Mouse (Mus musculus) fibroblast of lung, adult 2 months (primary cell): Measurements from ENCODE around the gene Zfp445.

Experiments used
- DNase-seq: peaks from one replicate; pipeline ENCODE4 v3.0.0-alpha.2; 2011; ENCODE audit warnings: low read depth

Zfp445 gene

DNA sequence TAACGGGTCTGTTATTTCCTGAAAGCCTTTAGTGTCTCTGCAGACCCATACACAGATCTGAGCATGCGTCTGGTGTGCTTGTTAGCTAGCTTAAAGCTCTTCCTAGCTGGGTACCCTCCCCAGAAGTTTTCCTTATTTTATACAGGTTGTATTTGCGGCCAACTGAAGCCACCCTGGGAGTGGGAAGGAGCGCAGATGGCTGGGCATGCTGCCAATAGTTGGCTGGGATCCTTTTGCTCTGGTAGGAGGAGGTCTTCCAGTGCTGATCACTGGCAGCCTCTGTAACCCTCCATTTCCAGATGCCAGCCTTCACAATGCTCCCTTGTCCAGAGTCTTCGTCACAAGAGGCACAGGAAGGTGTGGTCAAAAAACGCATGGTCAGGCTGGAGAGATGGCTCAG is 29.0 kb downstream of the Zfp445 start:
- DNase-seq, result peak; percentile 51

DNA sequence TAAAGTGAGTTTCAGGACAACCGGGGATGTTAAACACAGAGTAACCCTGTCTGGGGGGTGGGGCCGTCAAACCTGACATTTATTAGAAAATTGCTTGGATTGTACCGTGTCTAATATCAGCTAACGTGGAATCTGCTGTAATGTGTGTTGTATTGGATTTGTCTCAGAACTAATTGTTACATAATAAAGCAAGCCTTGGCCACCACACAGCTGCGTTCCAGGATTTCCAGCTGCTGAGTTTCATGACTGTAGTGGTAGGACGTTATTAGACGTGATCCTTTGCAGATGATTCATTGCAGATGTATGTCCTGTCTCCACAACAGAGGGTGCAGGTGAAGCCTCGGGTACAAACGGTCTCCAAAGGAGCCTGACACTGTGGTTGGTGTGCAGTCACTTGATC is 29.7 kb downstream of the Zfp445 start:
- peak; percentile 8 for DNase-seq

DNA sequence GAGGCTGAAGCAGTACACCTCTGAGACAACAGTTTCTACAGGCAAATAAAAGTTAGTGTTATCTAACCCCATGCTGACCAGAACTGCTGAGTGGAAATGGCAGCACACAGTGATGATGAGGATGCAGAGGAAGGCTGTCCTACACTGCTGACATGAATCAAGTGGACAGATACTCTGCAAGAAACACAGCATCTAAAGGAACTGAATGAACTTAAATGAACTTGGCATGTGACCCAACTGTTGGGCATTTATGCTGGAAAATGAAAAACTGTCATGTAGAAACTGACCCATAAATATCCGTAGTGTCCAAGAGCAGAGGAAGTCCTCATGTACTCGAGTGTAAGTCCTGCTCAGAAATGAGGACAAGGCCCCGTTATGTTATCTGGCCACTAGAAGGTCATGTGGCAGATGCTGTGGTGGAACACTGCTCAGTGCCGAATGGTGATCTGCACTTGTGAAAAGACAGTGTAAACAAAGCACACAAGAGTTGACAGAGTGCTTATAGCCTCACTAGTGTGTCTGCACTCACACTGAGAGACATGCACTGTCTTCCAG is 35.9 kb downstream of the Zfp445 start:
- DNase-seq, result no peak

DNA sequence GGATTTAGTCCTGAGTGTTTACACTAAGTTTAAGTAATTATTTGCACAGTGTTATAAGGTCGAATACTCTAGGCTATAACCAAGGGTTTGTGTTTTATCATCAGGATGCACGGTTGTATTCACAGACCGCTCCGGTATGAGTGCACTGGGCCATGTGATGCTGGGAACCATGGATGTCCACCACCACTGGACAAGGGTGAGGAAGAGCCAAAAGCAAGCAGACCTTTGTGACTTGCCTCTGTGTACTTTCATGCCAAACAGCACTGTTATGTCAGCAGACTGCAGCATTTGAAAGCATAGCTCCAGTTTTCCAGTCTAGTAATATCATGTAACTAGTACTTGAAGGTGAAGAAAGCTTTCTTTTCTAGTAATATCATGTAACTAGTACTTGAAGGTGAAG is 39.1 kb downstream of the Zfp445 start:
- DNase-seq, result no peak

DNA sequence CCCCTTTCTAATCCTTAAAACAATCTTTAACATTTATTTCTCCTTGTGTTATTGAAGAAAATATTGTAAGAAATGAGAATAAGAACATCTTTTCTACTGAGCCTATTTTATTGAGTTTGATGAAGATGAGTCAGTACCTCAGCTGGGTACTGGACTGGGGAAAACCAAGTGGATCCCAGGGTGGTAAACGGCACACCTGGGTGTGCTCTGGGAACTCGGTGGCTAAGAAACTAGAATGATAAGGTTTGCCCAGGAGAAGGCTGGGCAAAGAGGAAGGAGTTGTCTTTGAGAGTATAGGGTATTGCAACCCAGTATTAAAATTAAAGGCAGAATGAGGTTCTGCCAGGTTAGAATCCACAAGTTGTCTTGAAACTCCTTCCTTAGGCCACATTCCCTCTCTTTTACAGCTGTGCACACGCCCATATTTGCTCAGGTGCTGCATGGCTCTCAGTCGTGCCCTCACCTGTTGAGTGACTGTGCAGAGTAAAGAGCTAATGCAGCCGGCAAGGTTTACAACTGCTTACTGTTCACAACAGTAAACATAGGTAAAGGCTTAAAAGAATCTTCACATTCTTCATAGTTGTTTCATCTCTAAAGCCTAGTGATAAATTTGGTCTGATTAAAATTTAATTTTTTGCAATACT is 42.3 kb downstream of the Zfp445 start:
- no peak for DNase-seq

DNA sequence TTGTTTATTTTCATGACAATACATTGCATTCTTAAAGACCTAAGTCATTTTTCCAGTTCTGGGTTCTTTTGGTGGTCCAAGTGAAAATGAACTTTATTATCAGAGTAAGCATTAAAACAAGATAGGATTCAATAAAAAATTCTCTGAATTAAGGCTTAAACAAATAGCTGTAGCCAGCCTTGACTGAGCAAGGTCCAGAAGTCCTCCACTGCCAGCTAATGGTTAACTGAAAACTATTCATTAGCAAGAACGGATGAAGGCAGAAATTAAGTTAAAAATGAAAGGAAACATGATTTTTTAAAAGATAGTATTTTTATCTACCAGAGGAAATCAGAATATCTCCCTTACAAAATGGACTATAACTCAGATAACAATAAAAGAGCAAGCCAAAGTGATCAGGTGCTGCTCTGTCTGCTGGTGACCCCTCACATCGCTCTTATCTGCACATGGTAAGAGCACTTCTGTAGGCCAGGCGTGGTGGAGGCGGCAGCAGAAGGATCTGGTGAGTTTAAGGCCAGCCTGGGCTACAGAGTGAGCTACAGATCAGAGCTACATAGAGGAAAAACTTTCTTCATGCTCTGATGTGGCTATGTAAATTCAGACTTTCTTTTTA is 50.5 kb downstream of the Zfp445 start:
- no peak for DNase-seq

DNA sequence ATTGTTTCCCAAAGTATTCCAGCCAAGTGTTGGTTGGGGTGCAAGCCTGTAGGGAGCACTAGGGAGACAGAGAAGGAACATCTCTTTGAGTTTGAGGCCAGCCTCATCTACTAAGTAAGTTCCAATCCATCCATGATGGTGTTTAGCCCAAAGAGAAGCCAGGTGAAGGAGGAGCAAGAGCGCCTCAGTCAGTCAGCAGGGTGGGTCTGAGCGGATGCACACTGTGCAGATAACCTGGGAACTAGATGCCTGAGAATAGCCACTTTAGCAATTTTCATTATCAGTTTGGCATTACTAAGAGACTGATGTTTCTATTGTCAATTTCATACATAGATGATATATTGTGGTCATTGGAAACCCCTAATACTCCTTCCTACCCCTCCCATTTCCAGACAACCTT is 51.0 kb downstream of the Zfp445 start:
- DNase-seq, result no peak

DNA sequence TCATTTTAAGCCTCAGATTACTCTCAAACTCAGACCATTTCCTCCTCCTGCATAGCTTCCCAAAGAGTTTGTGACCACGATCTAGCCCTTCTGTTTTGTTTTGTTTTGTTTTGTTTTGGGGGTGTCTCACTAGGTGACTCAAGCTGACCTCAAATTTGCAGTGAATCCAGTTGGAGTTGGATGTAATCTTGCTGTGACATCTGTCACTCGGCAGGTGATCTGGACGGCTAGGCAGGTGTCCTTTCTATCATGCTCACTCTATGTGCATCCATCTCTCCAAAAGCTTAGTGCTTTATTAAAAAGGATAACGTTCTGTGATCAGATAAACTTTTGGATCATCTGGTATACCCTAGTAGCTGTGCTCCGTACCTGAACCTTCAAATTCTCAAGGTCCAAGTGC is 53.4 kb downstream of the Zfp445 start:
- DNase-seq, result no peak

DNA sequence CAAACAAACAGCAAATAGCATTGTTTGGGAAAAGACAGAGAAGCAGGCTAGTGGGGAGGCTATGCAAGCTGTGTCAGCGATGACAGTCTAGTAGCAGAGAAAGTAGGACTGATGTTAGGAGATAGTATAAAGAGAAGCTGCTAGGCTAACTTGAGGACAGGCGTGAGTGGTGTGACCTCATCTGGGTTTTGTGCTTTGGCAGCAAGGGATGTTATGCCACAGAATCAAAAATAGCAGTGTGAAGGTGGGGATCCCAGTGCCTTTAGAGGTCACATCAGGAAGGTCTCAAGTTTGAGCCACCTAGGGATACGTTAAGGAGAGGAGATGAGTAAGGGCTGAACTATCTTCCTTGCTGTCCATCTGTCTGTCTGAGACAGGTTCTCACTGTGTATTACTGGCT is 55.6 kb downstream of the Zfp445 start:
- DNase-seq, result no peak

DNA sequence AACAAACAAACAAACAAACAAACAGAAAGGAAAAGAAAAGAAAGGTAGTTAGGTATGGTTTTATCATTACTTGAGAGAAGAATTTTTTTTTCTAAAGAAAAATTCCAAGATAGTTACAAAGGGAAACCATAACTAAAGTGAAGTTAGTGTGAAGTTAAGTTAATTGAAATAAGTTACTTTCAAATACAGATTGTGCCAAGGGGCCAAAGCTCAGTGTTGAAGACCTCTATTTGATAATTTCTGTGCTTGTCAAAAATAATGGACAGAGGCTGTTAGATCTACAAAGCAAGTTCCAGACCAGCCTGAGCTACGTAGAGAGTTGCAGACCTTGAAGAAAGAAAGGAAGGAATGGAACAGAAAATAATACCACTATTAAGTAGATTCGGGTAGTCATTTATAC is 58.6 kb downstream of the Zfp445 start:
- no peak for DNase-seq

DNA sequence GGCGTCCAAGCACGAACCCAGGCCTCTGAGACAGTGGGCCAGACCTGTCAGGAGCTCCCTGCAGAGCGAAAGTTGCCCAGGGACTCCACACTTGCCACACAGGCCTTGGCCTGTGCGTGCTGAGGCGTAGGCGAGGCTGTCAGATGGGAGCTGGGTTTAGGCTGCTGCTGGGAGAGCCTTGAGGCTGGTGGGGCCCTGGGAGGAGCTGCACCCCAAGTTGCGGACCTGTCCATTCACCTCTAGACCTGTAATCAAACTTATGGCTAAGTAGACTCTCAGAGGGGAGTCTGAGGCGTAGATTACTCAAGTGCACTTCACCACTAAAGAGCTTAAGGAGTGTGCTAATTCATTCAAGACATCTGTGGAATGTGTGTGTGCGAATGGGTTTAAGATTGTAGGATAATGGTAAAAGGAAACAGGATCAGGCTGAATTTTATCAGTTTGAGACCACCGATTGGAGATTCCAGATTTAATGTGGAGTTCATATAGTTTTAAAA is 59.9 kb downstream of the Zfp445 start:
- DNase-seq, result no peak

DNA sequence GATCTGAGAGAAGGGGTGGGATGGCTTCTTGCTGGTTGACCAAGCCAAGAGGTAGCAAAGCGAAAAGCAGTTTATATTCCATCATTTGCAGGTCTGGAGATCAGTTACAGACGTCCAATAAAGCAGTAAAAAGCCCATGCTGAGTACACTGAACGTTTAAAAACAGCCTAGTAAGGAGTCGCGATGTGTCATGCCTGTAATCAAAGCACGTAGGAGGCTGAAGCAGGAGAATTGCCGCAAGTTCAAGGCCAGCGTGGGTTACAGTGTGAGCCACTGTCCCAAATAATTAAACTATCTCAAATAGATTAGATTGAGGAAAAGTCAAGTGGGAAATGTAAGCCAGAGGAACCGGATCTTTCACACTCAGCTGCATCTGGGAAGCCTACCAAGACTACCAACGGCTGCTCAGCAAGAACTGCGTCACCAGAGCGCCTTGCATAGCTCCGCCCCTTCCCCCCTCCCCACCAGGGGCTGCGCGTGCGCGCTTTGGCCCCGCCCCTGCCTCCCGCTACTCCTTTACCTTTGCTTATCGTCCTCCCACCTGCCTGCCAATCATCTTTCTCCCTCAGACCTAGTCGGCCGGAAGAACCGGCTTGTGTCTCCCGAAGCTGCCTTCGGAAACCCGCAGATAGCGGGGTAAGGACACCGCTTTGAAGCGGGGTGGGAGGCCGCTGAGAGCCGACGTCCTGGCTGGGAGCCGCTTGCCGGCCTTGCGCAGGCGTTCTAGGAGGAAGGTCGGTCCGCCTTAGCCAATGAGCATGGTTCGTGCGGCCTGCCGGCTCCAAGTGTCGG is 60.6 kb downstream of the Zfp445 start, which contains the start of gene Tcaim:
Gene Tcaim (plus strand): TSS at position 487 of the 792 bp plus-strand sequence.
- peak; percentile 81 for DNase-seq
